Mouse (Mus musculus) embryonic fibroblast, embryonic 13.5 days (primary cell): ENCODE results near the gene Rxra. TPM values are rescaled to one million over a fixed set of nuclear protein-coding genes. Genes with fewer than 3 reads are reported as not detected.
A peak's percentile ranks its signal among the peaks of the same experiment; 100 is the strongest.

ENCODE experiments used
- H3K27ac ChIP-seq: 2 replicates; pipeline ENCODE4 v1.5.1; 2012; ENCODE audit warnings: low read length, control low read depth, inconsistent platforms; ENCODE audit not compliant: insufficient read depth
- H3K4me1 ChIP-seq: 2 replicates; pipeline ENCODE4 v1.6.1; 2011; ENCODE audit warnings: low read length; ENCODE audit not compliant: control insufficient read depth, insufficient read depth
- H3K4me3 ChIP-seq: 2 replicates; pipeline ENCODE4 v1.5.1; 2011; ENCODE audit warnings: mild to moderate bottlenecking, control low read depth, low read length; ENCODE audit not compliant: insufficient read depth
- CTCF ChIP-seq: IDR thresholded peaks from 2 replicates; pipeline ENCODE4 v1.5.1; 2011; ENCODE audit warnings: mild to moderate bottlenecking, control low read depth, low read length, moderate library complexity, borderline replicate concordance; ENCODE audit not compliant: insufficient read depth
- POLR2A ChIP-seq: IDR thresholded peaks from 2 replicates; pipeline ENCODE4 v1.6.1; 2011; ENCODE audit warnings: low read depth, mild to moderate bottlenecking, control low read depth, low read length, moderate library complexity
- polyA plus RNA-seq: library from polyadenylated mRNA; stranded (reverse); fragments of >200 nt; gene quantifications from 2 replicates; pipeline ENCODE4 v1.2.4, GENCODE M21; 2011; ENCODE audit warnings: low read depth; ENCODE audit not compliant: missing spikeins, insufficient read length

Gene Rxra
- polyA plus RNA-seq, 1 experiment = 35.7 TPM

GRCm38 (mm10) chr2:27771936-27772335 is 95.7 kb downstream of the Rxra start:
- peaks cover 16% of the 10 kb centered on the region for H3K4me1 ChIP-seq
- H3K27ac ChIP-seq = peak overlapping the region; percentile 98; the same call in 1 of the 2 replicates
- TF ChIP-seq CTCF (peak; percentile 84), POLR2A (no peak)
- no peak overlapping the region for H3K4me3 ChIP-seq

- Histone ChIP-seq H3K27ac (peak overlapping the region; percentile 98), H3K4me1 (peaks cover 16% of the 10 kb centered on the region), H3K4me3 (no peak overlapping the region)
- TF ChIP-seq CTCF = no peak
- TF ChIP-seq POLR2A = no peak
Observed at GRCm38 (mm10) chr2:27772841-27773388, 96.7 kb downstream of the Rxra start.

GRCm38 (mm10) chr2:27773980-27774730 is 97.9 kb downstream of the Rxra start:
- no peak for TF ChIP-seq CTCF
- peak; percentile 60 for TF ChIP-seq POLR2A
- Histone ChIP-seq H3K4me1 (peaks cover 16% of the 10 kb centered on the region), H3K4me3 (no peak overlapping the region), H3K27ac (peak overlapping the region; percentile 98)

GRCm38 (mm10) chr2:27775006-27775405 is 98.8 kb downstream of the Rxra start:
- H3K27ac ChIP-seq = peak overlapping the region; percentile 94
- no peak overlapping the region for H3K4me3 ChIP-seq
- H3K4me1 ChIP-seq = peaks cover 16% of the 10 kb centered on the region
- TF ChIP-seq POLR2A (no peak), CTCF (no peak)

GRCm38 (mm10) chr2:27775625-27776024 is 99.4 kb downstream of the Rxra start:
- Histone ChIP-seq H3K27ac (peak overlapping the region; percentile 94), H3K4me3 (no peak overlapping the region), H3K4me1 (peaks cover 16% of the 10 kb centered on the region)
- 0 out of 2 replicates have a peak, but pooled peaks have one; percentile 15 for TF ChIP-seq CTCF
- no peak for TF ChIP-seq POLR2A

- H3K4me3 ChIP-seq = no peak overlapping the region
- TF ChIP-seq POLR2A (no peak), CTCF (no peak)
- no peak overlapping the region for H3K27ac ChIP-seq
- peaks cover 13% of the 10 kb centered on the region for H3K4me1 ChIP-seq
Observed at GRCm38 (mm10) chr2:27777756-27778155, 101.5 kb downstream of the Rxra start.

GRCm38 (mm10) chr2:27778289-27778688 is 102.0 kb downstream of the Rxra start:
- H3K27ac ChIP-seq = no peak overlapping the region
- no peak overlapping the region for H3K4me3 ChIP-seq
- TF ChIP-seq POLR2A (no peak), CTCF (no peak)
- peaks cover 13% of the 10 kb centered on the region for H3K4me1 ChIP-seq

- TF ChIP-seq POLR2A = no peak
- no peak for TF ChIP-seq CTCF
- Histone ChIP-seq H3K4me1 (peaks cover 9% of the 10 kb centered on the region), H3K27ac (no peak overlapping the region), H3K4me3 (no peak overlapping the region)
Observed at GRCm38 (mm10) chr2:27779291-27779866, 103.1 kb downstream of the Rxra start.

GRCm38 (mm10) chr2:27780162-27780561 is 103.9 kb downstream of the Rxra start:
- Histone ChIP-seq H3K27ac (no peak overlapping the region), H3K4me3 (no peak overlapping the region), H3K4me1 (peaks cover 6% of the 10 kb centered on the region; the same call in 1 of the 2 replicates)
- TF ChIP-seq CTCF (no peak), POLR2A (no peak)

GRCm38 (mm10) chr2:27785363-27785762 is 109.1 kb downstream of the Rxra start:
- TF ChIP-seq POLR2A (no peak), CTCF (no peak)
- peaks cover 8% of the 10 kb centered on the region; the same call in 1 of the 2 replicates for H3K4me1 ChIP-seq
- H3K4me3 ChIP-seq = no peak overlapping the region
- H3K27ac ChIP-seq = peak overlapping the region; percentile 95
